Comparison of ENCODE assay signal across 19 mouse cellular contexts in the genomic region with DNA sequence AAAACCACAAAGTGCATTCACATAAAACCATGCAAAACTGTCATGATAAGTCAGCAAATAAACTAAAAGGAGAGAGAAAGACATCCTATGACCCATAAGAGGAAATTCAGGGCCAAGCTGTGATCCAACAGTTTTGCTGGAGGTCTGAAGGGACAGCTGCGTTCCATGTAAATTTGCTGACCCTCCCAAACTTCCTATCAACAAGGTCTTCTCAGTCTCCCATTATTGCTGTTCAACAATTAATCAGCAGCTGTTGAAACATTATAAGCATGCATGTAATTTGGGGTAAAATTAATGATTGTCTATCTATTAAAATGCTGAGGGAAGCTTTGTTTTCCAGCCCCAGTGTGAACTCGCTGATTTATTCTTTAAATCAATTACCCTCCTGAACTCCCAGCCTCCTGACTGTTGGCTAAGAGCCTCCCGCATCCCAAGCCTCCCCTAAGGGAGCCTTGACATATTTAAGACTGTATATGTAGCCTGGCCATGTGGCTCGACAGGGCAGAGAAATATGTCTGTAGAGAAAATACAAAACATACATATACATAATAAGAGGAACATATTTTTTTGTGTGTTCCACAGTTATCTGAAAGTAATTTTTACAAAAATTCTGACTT.
DNase-seq lines count a peak whose midpoint lies in the region; TF ChIP-seq lines count a peak whose summit lies in the region.
"Had no signal": no experiment of that assay in that cellular context is flagged by ENCODE, and none has a peak within 500 bp of the region (broad histone marks: within the 10 kb centered on the region; RNA-seq: fewer than 3 reads in every experiment).

No protein-coding gene starts in this region.

- H3K27me3 ChIP-seq in kidney, adult 2 months (replicated peaks; ENCODE audit: control insufficient read depth, insufficient read depth, low read length) = no peaks in the 10 kb centered on the region; the same call in 1 of the 2 replicates
- H3K27me3 ChIP-seq: forebrain, embryonic 12.5 days; hindbrain, embryonic 12.5 days; megakaryocyte, embryonic 14.5 days; midbrain, embryonic 15.5 days had no signal

- H3K4me3 ChIP-seq in kidney, adult 2 months (ENCODE audit: insufficient read depth, low read depth, low read length) = no peak overlapping the region
- H3K4me3 ChIP-seq: embryonic facial prominence, embryonic 10.5 days; forebrain, embryonic 12.5 days; hindbrain, embryonic 12.5 days; left cerebral cortex, adult 2 months; limb, embryonic 10.5 days; megakaryocyte, embryonic 14.5 days; midbrain, embryonic 15.5 days had no signal

- no peaks in the 10 kb centered on the region for H3K4me1 ChIP-seq in kidney, adult 2 months (ENCODE audit: control insufficient read depth, insufficient read depth, low read length)
- H3K4me1 ChIP-seq: embryonic facial prominence, embryonic 10.5 days; forebrain, embryonic 12.5 days; hindbrain, embryonic 12.5 days; megakaryocyte, embryonic 14.5 days; midbrain, embryonic 15.5 days had no signal

- 52% methylated on average over 4 of the region's 4 CpGs for WGBS in kidney, adult 2 months

- no peak for TF ChIP-seq CTCF in kidney, adult 2 months (conservative IDR thresholded peaks at IDR 0.05; ENCODE audit: insufficient read depth, insufficient read length, low read depth, low read length)

- DNase-seq in embryo, embryonic 10.5 days (ENCODE audit: low spot score) = peak; percentile 42
- DNase-seq in embryo, embryonic 10 days (ENCODE audit: low spot score) = no peak
- DNase-seq in kidney, adult 2 months = peak; percentile 16
- DNase-seq in kidney, adult 18-20 months = no peak
- peak; percentile 6 for DNase-seq in NIH3T3 (ENCODE audit: low read depth)
- peak; percentile 32 for DNase-seq in kidney, postnatal 14 days
- DNase-seq in left cerebral cortex, adult 11 months (ENCODE audit: low spot score) = no peak
- no peak for DNase-seq in spleen, postnatal 4 days (ENCODE audit: low spot score in 2 of 2)
- DNase-seq: adrenal gland, postnatal 14 days; cerebellum, adult 9-11 months; lung, adult 2 months; thymus, postnatal 36 days had no signal

- H3K27ac ChIP-seq in kidney, adult 2 months (ENCODE audit: insufficient read depth, low read depth, low read length) = no peak overlapping the region
- H3K27ac ChIP-seq: embryonic facial prominence, embryonic 10.5 days; forebrain, embryonic 12.5 days; hindbrain, embryonic 12.5 days; left cerebral cortex, adult 2 months; limb, embryonic 10.5 days; midbrain, embryonic 15.5 days had no signal

- no peaks in the 10 kb centered on the region for H3K36me3 ChIP-seq in kidney, adult 2 months (ENCODE audit: control insufficient read depth, insufficient read depth, low read length)
- H3K36me3 ChIP-seq: embryonic facial prominence, embryonic 10.5 days; forebrain, embryonic 12.5 days; hindbrain, embryonic 12.5 days; limb, embryonic 10.5 days; midbrain, embryonic 15.5 days had no signal

- no peak for TF ChIP-seq POLR2A in kidney, adult 2 months (IDR thresholded peaks at IDR 0.05; ENCODE audit: low read depth, low read length)

Comparison
In these comparisons a context has a peak if more than half of its experiments do, and no peak if none do; other contexts are left out.
1. DNase-seq: peak in embryo, embryonic 10.5 days (single experiment), kidney, adult 2 months (single experiment), NIH3T3 (single experiment) and kidney, postnatal 14 days (single experiment); none in embryo, embryonic 10 days (single experiment), kidney, adult 18-20 months (single experiment), left cerebral cortex, adult 11 months (single experiment) and spleen, postnatal 4 days (0 of 2).